Mouse (Mus musculus): ENCODE results near the gene Hspb6. TPM values are rescaled to one million over a fixed set of nuclear protein-coding genes. Genes with fewer than 3 reads are reported as not detected.

Hspb6 gene
- total RNA-seq, 2 experiments from 2014 or later, result 4.4 to 5.0 TPM

- H3K4me3 ChIP-seq, result peak within 1 kb of the TSS; percentile 74
- TF ChIP-seq CTCF (IDR thresholded peaks at IDR 0.05), result no peak
- peak within 1 kb of the TSS; percentile 91 for H3K27ac ChIP-seq
- intact Hi-C loops (cut with DNase I), result loop anchor here (2.0 to 10.0 kb wide), 6 partner anchors 20 to 368 kb away; partner anchors contain the start of genes Cox6b1, Ffar1, Gm49396 and Psenen
- DNase-seq (ENCODE audit: extremely low spot score in 1 of 2, low spot score in 2 of 2), result peak; percentile 95 to 97
These were observed 36.9 kb downstream of the Hspb6 start, which contains the start of gene Kmt2b for GRCm38 (mm10) chr7:30588676-30589434. Kmt2b (minus strand) TSS chr7:30588726.

- Histone ChIP-seq H3K4me3 (peak overlapping the region; percentile 74), H3K27ac (peak overlapping the region; percentile 89)
- peak; percentile 79 for DNase-seq (ENCODE audit: extremely low spot score in 1 of 2, low spot score in 2 of 2)
- intact Hi-C loops (cut with DNase I), result loop anchor here (2.0 to 10.0 kb wide), 6 partner anchors 19 to 368 kb away; partner anchors contain the start of genes Cox6b1, Ffar1, Gm49396 and Psenen
- TF ChIP-seq CTCF (IDR thresholded peaks at IDR 0.05), result peak; percentile 88
These were observed 37.7 kb downstream of the Hspb6 start for GRCm38 (mm10) chr7:30589435-30590301.

GRCm38 (mm10) chr7:30590927-30591604 lies 39.1 kb downstream of the Hspb6 start:
- Histone ChIP-seq H3K27ac (no peak overlapping the region), H3K4me3 (no peak overlapping the region)
- intact Hi-C loops (cut with DNase I), result no loop called here
- no peak for TF ChIP-seq CTCF (IDR thresholded peaks at IDR 0.05)
- no peak for DNase-seq (ENCODE audit: extremely low spot score in 1 of 2, low spot score in 2 of 2)

GRCm38 (mm10) chr7:30591605-30591951 lies 39.6 kb downstream of the Hspb6 start:
- no peak for TF ChIP-seq CTCF (IDR thresholded peaks at IDR 0.05)

GRCm38 (mm10) chr7:30592772-30593423 lies 40.9 kb downstream of the Hspb6 start:
- no peak for DNase-seq (ENCODE audit: extremely low spot score in 1 of 2, low spot score in 2 of 2)
- Histone ChIP-seq H3K27ac (no peak overlapping the region), H3K4me3 (no peak overlapping the region)
- intact Hi-C loops (cut with DNase I), result no loop called here
- no peak for TF ChIP-seq CTCF (IDR thresholded peaks at IDR 0.05)

More at GRCm38 (mm10) chr7:30591605-30591951, 39.6 kb downstream of the Hspb6 start:
- H3K27ac ChIP-seq, result no peak overlapping the region
- no peak for DNase-seq (ENCODE audit: extremely low spot score in 1 of 2, low spot score in 2 of 2)
- intact Hi-C loops (cut with DNase I), result no loop called here
- H3K4me3 ChIP-seq, result no peak overlapping the region

GRCm38 (mm10) chr7:30593579-30594509 lies 41.9 kb downstream of the Hspb6 start:
- no peak for TF ChIP-seq CTCF (IDR thresholded peaks at IDR 0.05)
- no peak for DNase-seq (ENCODE audit: extremely low spot score in 1 of 2, low spot score in 2 of 2)
- intact Hi-C loops (cut with DNase I), result no loop called here
- Histone ChIP-seq H3K27ac (no peak overlapping the region), H3K4me3 (no peak overlapping the region)

- intact Hi-C loops (cut with DNase I), result loop anchor here (5.0 kb wide), 1 partner anchor 308 kb away; no protein-coding TSS in a partner anchor
- Histone ChIP-seq H3K4me3 (no peak overlapping the region), H3K27ac (no peak overlapping the region)
- no peak for TF ChIP-seq CTCF (IDR thresholded peaks at IDR 0.05)
- no peak for DNase-seq (ENCODE audit: extremely low spot score in 1 of 2, low spot score in 2 of 2)
These were observed 42.6 kb downstream of the Hspb6 start for GRCm38 (mm10) chr7:30594510-30595024.

GRCm38 (mm10) chr7:30596093-30596492 lies 44.1 kb downstream of the Hspb6 start:
- intact Hi-C loops (cut with DNase I), result loop anchor here (5.0 kb wide), 1 partner anchor 306 kb away; no protein-coding TSS in a partner anchor
- DNase-seq (ENCODE audit: extremely low spot score in 1 of 2, low spot score in 2 of 2), result no peak
- Histone ChIP-seq H3K27ac (no peak overlapping the region), H3K4me3 (no peak overlapping the region)
- no peak for TF ChIP-seq CTCF (IDR thresholded peaks at IDR 0.05)

GRCm38 (mm10) chr7:30596811-30597210 lies 44.8 kb downstream of the Hspb6 start:
- H3K4me3 ChIP-seq, result no peak overlapping the region
- intact Hi-C loops (cut with DNase I), result loop anchor here (5.0 kb wide), 1 partner anchor 305 kb away; no protein-coding TSS in a partner anchor
- H3K27ac ChIP-seq, result no peak overlapping the region
- DNase-seq (ENCODE audit: extremely low spot score in 1 of 2, low spot score in 2 of 2), result no peak
- TF ChIP-seq CTCF (IDR thresholded peaks at IDR 0.05), result no peak

- intact Hi-C loops (cut with DNase I), result loop anchor here (5.0 kb wide), 1 partner anchor 304 kb away; no protein-coding TSS in a partner anchor
- TF ChIP-seq CTCF (IDR thresholded peaks at IDR 0.05), result no peak
- DNase-seq (ENCODE audit: extremely low spot score in 1 of 2, low spot score in 2 of 2), result no peak
- Histone ChIP-seq H3K27ac (no peak within 1 kb of the TSS), H3K4me3 (no peak within 1 kb of the TSS)
These were observed 46.8 kb downstream of the Hspb6 start, which contains the start of gene Zbtb32 for GRCm38 (mm10) chr7:30598786-30599185. Zbtb32 (minus strand) TSS chr7:30598909.
